Mouse (Mus musculus): ENCODE results near the gene Pck1. TPM values are rescaled to one million over a fixed set of nuclear protein-coding genes. Genes with fewer than 3 reads are reported as not detected.

Pck1 gene
- polyA plus RNA-seq, 1 experiment = 6.6 TPM

- WGBS = under 1% methylated on average over 30 of the region's 30 CpGs
- DNase-seq (ENCODE audit: low read depth, low spot score) = no peak
Measured at GRCm38 (mm10) chr2:173171470-173171869, 18.6 kb downstream of the Pck1 start.

- 65% methylated on average over 5 of the region's 5 CpGs for WGBS
- DNase-seq (ENCODE audit: low read depth, low spot score) = no peak
Measured at GRCm38 (mm10) chr2:173171956-173172355, 19.1 kb downstream of the Pck1 start.

GRCm38 (mm10) chr2:173172386-173172785, 19.5 kb downstream of the Pck1 start:
- no peak for DNase-seq (ENCODE audit: low read depth, low spot score)
- 100% methylated on average over 1 of the region's 1 CpGs for WGBS

- 57% methylated on average over 2 of the region's 2 CpGs for WGBS
- DNase-seq (ENCODE audit: low read depth, low spot score) = no peak
Measured at GRCm38 (mm10) chr2:173173008-173173407, 20.2 kb downstream of the Pck1 start.

DNA sequence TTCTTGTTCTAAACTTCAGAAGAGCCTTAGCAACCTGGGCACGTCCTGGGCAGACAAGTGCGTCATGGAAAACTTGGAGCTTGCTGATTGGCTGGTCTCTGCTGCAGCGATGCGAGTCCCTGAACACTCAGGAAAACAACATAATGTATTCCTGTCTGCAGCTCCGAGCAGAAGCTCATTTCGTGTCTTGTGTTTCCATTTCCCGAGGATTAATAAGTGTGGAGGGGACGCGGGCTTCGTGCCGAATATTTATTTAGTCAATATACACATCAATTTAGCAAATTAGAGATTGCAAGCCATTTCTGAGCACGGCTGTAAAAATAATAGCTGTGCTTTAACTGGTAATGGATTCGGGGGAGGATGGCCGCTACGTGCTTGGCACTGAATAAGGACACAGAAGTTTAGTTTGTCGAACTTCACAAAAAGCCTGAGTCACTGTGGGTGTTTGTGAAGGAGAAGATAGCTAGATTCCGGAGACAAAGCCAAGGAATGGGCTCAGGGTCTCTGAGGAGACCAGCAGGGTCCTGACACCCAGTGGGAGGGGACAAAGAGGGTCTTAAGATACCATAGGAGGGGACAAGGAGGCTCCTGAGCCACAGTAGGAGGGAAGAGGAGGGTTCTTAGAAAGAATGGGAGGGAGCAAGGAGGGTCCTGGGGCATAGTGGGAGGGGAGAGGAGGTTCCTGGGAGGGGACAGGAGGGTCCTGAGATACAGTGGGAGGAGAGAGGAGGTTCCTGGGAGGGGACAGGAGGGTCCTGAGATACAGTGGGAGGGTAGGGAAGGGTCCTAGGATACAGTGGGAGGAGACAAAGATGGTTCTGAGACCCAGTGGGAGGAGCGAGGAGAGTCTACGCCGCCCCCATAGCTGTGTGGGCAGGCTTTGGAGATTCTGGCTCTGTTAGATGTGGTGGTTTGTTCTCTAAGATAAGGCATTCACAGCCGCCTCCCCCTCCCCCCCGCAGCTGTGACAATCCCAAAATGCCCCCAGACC, 21.0 kb downstream of the Pck1 start:
- 52% methylated on average over 22 of the region's 22 CpGs for WGBS
- no peak for DNase-seq (ENCODE audit: low read depth, low spot score)

GRCm38 (mm10) chr2:173174569-173174968, 21.7 kb downstream of the Pck1 start:
- no peak for DNase-seq (ENCODE audit: low read depth, low spot score)
- WGBS = 64% methylated on average over 1 of the region's 1 CpGs

- no peak for DNase-seq (ENCODE audit: low read depth, low spot score)
- 95% methylated on average over 5 of the region's 5 CpGs for WGBS
Measured at GRCm38 (mm10) chr2:173175703-173176102, 22.9 kb downstream of the Pck1 start.

- DNase-seq (ENCODE audit: low read depth, low spot score) = no peak
- WGBS = 86% methylated on average over 5 of the region's 5 CpGs
Measured at GRCm38 (mm10) chr2:173177481-173177880, 24.6 kb downstream of the Pck1 start.

- 74% methylated on average over 8 of the region's 8 CpGs for WGBS
- DNase-seq (ENCODE audit: low read depth, low spot score) = no peak
Measured at GRCm38 (mm10) chr2:173177951-173178350, 25.1 kb downstream of the Pck1 start.

GRCm38 (mm10) chr2:173179046-173179445, 26.2 kb downstream of the Pck1 start:
- DNase-seq (ENCODE audit: low read depth, low spot score) = no peak
- WGBS = 91% methylated on average over 7 of the region's 7 CpGs

GRCm38 (mm10) chr2:173180026-173180425, 27.2 kb downstream of the Pck1 start:
- 91% methylated on average over 4 of the region's 4 CpGs for WGBS
- DNase-seq (ENCODE audit: low read depth, low spot score) = no peak

DNA sequence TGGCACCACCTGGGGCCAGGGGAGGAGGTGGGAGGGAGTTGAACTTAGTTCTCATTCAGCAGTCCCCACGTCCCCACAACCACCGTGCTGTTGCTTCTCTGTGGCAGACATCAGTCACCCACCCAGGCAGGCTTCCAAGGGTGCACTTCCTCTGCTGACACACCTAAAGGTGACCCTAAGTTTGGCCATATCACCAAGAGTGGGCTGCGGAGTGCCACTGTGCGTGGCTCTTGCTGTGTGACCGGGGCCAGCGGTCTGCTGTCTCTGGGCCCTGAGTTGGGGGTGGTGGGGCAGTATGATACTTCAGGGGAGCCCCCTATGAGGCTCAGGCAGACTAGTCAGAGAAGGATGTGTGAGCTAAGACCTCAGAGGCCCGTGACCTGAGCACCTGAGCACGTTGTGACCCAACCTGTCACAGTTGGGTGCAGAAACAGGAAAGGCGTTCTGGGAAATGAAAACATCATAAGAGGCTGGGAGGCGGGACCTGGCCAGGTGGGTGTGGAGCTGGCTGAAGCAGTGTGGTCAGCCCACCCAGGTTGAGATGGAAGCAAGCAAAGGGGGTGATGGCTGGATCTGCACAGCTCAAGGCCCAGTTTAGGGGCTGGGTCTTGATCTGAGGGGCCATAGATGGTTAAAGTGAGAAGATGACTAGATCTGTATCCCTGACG, 28.0 kb downstream of the Pck1 start:
- WGBS = 84% methylated on average over 11 of the region's 11 CpGs

GRCm38 (mm10) chr2:173181486-173181885, 28.6 kb downstream of the Pck1 start:
- no peak for DNase-seq (ENCODE audit: low read depth, low spot score)
- WGBS = 75% methylated on average over 5 of the region's 5 CpGs

More for the DNA sequence above, 28.0 kb downstream of the Pck1 start:
- DNase-seq (ENCODE audit: low read depth, low spot score) = no peak

- no peak for DNase-seq (ENCODE audit: low read depth, low spot score)
- 94% methylated on average over 7 of the region's 7 CpGs for WGBS
Measured at GRCm38 (mm10) chr2:173181901-173182300, 29.1 kb downstream of the Pck1 start.

DNA sequence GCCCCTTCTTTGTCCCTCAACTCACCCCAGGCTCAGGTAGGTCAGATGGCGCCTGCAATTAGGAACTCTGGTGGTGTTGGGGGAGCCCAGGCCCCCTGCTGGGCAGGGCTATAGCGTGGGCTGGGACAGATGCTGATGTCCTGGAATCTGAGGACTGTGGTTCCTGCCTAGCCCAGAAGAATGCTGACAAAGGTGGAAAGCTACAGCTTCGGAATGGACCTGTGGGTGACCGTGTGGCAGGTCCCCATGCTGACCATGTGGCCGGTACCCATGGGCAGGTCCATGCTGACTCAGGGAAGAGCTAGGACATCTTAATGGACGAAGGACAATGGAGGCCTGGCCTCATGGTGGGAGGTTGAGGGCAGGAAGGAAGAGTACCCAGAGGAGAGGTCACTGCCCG, 29.9 kb downstream of the Pck1 start:
- DNase-seq (ENCODE audit: low read depth, low spot score) = no peak
- WGBS = 94% methylated on average over 7 of the region's 7 CpGs

DNA sequence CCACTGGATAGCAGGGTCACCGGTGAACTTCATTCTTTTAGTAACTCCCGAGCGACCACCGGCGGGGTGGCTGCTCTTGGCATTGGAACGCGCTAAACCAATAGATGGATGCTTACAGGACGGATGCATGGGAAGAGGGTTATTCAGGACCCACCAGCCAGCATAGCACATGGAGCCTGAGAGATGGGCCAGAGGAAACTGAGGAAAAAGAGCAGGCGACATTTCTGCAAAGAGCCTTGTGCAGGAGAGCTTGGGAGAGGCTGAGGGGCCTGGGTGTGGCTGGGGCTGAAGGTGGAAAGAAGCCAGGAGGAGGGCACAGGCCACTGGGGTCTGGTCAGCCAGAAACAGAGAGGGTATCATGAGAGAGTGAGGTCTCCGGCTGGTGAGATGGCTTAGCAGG, 30.5 kb downstream of the Pck1 start:
- no peak for DNase-seq (ENCODE audit: low read depth, low spot score)
- WGBS = 96% methylated on average over 10 of the region's 10 CpGs

GRCm38 (mm10) chr2:173183836-173184460, 31.1 kb downstream of the Pck1 start:
- no peak for DNase-seq (ENCODE audit: low read depth, low spot score)
- 2% methylated on average over 8 of the region's 8 CpGs for WGBS

DNA sequence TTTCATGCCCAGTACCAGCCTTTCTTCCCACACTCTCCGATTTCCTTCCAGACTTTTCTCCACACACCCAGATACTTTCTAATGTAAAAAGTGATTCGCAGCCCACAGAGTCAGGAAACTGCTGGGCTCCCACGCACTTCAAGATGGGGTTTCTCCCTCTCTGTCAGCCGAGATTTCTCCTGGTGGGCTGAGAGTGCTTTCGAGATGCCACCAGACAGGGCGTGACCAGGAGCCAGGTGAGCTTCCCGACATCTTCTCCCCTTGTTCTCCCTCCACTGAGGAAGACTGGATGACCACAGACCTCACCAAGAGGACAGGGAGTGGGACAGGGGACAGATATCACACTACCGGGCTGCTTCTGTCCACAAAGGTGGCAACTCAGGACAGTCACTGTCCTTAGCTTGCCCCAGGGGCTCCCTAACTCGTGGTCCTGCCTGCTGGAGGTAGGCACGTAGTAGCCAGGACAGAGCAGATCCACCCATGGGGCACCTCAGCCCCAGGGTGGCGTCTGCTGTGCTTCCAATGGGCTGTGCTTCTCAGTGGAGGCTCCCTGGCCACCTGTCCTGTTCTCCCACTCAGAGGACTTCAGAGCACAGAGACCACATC, 31.7 kb downstream of the Pck1 start:
- DNase-seq (ENCODE audit: low read depth, low spot score) = no peak
- 41% methylated on average over 11 of the region's 11 CpGs for WGBS

GRCm38 (mm10) chr2:173185282-173185681, 32.4 kb downstream of the Pck1 start:
- WGBS = 49% methylated on average over 6 of the region's 6 CpGs
- no peak for DNase-seq (ENCODE audit: low read depth, low spot score)
